ENCODE assay signal across 9 mouse cellular contexts in the genomic region with DNA sequence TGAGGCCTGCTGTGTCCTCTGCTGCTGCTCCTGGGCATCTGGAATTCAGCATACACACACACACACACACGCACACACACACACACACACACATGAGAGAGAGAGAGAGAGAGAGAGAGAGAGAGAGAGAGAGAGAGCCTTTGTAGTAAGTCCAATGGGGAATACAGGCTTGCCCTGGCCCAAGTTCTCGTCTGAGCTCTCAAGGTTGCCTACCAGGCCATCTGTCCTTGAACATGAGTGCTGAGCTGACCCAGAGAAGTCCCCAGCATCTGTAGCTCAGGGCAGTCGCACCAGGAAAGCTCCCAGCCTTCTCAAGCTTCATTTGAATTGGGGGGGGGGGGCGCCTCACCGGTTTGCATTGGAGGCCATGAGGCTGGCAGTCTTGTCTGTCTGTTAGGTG. TPM values are rescaled to one million over a fixed set of nuclear protein-coding genes. Genes with fewer than 3 reads are reported as not detected.
DNase-seq lines count a peak whose midpoint lies in the region; ATAC-seq and TF ChIP-seq lines count a peak whose summit lies in the region.
"Had no signal": no experiment of that assay in that cellular context is flagged by ENCODE, and none has a peak within 500 bp of the region (broad histone marks: within the 10 kb centered on the region; RNA-seq: fewer than 3 reads in every experiment).

No protein-coding gene starts in this region.

- H3K9me3 ChIP-seq in hindbrain, embryonic 12.5 days (replicated peaks) = no peaks in the 10 kb centered on the region
- H3K9me3 ChIP-seq in hindbrain, postnatal 0 days (ENCODE audit: low read length) = no peaks in the 10 kb centered on the region
- no peaks in the 10 kb centered on the region for H3K9me3 ChIP-seq in neural tube, embryonic 13.5 days
- no peaks in the 10 kb centered on the region for H3K9me3 ChIP-seq in neural tube, embryonic 15.5 days (replicated peaks)
- no peaks in the 10 kb centered on the region for H3K9me3 ChIP-seq in liver, postnatal 0 days (ENCODE audit: low read length)

- H3K4me3 ChIP-seq in hindbrain, embryonic 12.5 days = no peak overlapping the region
- no peak overlapping the region for H3K4me3 ChIP-seq in hindbrain, postnatal 0 days (ENCODE audit: low read length)
- H3K4me3 ChIP-seq in neural tube, embryonic 13.5 days = no peak overlapping the region
- no peak overlapping the region for H3K4me3 ChIP-seq in neural tube, embryonic 15.5 days (replicated peaks)
- H3K4me3 ChIP-seq in liver, postnatal 0 days (ENCODE audit: low read depth, low read length) = no peak overlapping the region

- 0 out of 2 replicates have a peak overlapping the region, but pooled peaks have one; percentile 13 for H3K9ac ChIP-seq in hindbrain, embryonic 12.5 days
- H3K9ac ChIP-seq in hindbrain, postnatal 0 days (replicated peaks; ENCODE audit: low read length) = no peak overlapping the region
- no peak overlapping the region for H3K9ac ChIP-seq in neural tube, embryonic 13.5 days
- H3K9ac ChIP-seq in neural tube, embryonic 15.5 days (replicated peaks) = no peak overlapping the region
- peak overlapping the region; percentile 34 for H3K9ac ChIP-seq in liver, postnatal 0 days (replicated peaks)
- H3K9ac ChIP-seq: forebrain, postnatal 0 days had no signal

- 82% methylated on average over 5 of the region's 5 CpGs for WGBS in hindbrain, embryonic 12.5 days
- WGBS in hindbrain, postnatal 0 days = 70% methylated on average over 5 of the region's 5 CpGs
- WGBS in neural tube, embryonic 13.5 days = 75% methylated on average over 4 of the region's 5 CpGs
- 72% methylated on average over 5 of the region's 5 CpGs for WGBS in neural tube, embryonic 15.5 days
- 37% methylated on average over 5 of the region's 5 CpGs for WGBS in liver, postnatal 0 days (ENCODE audit: insufficient replicate concordance)

- ATAC-seq in hindbrain, embryonic 12.5 days (ENCODE audit: low FRiP score) = no peak
- ATAC-seq in hindbrain, postnatal 0 days = no peak
- ATAC-seq in neural tube, embryonic 13.5 days (ENCODE audit: low read depth) = no peak
- ATAC-seq in neural tube, embryonic 15.5 days (ENCODE audit: low FRiP score) = no peak
- ATAC-seq in liver, postnatal 0 days = no peak
- ATAC-seq: forebrain, postnatal 0 days had no signal

- peaks cover 24% of the 10 kb centered on the region for H3K4me1 ChIP-seq in hindbrain, embryonic 12.5 days
- no peaks in the 10 kb centered on the region; the same call in 1 of the 2 replicates for H3K4me1 ChIP-seq in hindbrain, postnatal 0 days (ENCODE audit: insufficient read depth, low read length)
- H3K4me1 ChIP-seq in neural tube, embryonic 13.5 days (replicated peaks) = peaks cover 34% of the 10 kb centered on the region
- H3K4me1 ChIP-seq in neural tube, embryonic 15.5 days = peaks cover 22% of the 10 kb centered on the region
- H3K4me1 ChIP-seq in liver, postnatal 0 days (ENCODE audit: insufficient read depth) = peaks cover 38% of the 10 kb centered on the region

- peaks cover 39% of the 10 kb centered on the region for H3K36me3 ChIP-seq in hindbrain, embryonic 12.5 days
- peaks cover 13% of the 10 kb centered on the region; the same call in 1 of the 2 replicates for H3K36me3 ChIP-seq in hindbrain, postnatal 0 days (ENCODE audit: insufficient read depth, low read length)
- H3K36me3 ChIP-seq in neural tube, embryonic 13.5 days = peaks cover 42% of the 10 kb centered on the region
- H3K36me3 ChIP-seq in neural tube, embryonic 15.5 days = peaks cover 37% of the 10 kb centered on the region
- peaks cover 38% of the 10 kb centered on the region for H3K36me3 ChIP-seq in liver, postnatal 0 days (replicated peaks; ENCODE audit: insufficient read depth, low read length)

- H3K27me3 ChIP-seq in hindbrain, embryonic 12.5 days = no peaks in the 10 kb centered on the region
- H3K27me3 ChIP-seq in hindbrain, postnatal 0 days (ENCODE audit: insufficient read depth, low read length) = no peaks in the 10 kb centered on the region
- H3K27me3 ChIP-seq in neural tube, embryonic 13.5 days = no peaks in the 10 kb centered on the region
- no peaks in the 10 kb centered on the region for H3K27me3 ChIP-seq in neural tube, embryonic 15.5 days (replicated peaks)
- no peaks in the 10 kb centered on the region for H3K27me3 ChIP-seq in liver, postnatal 0 days (ENCODE audit: insufficient read depth, low read length)

- DNase-seq in adrenal gland, adult 2 months = peak; percentile 74
- DNase-seq in adrenal gland, postnatal 4 days (ENCODE audit: low spot score in 2 of 2) = no peak
- DNase-seq in hindbrain, postnatal 0 days (ENCODE audit: low spot score) = no peak
- no peak for DNase-seq in liver, postnatal 0 days
- DNase-seq in right cerebral cortex, postnatal 36 days (ENCODE audit: low spot score in 2 of 2) = no peak
- DNase-seq: forebrain, postnatal 0 days had no signal

- no peak overlapping the region for H3K4me2 ChIP-seq in hindbrain, embryonic 12.5 days (replicated peaks)
- H3K4me2 ChIP-seq in hindbrain, postnatal 0 days (ENCODE audit: low read depth, low read length) = no peak overlapping the region
- H3K4me2 ChIP-seq in neural tube, embryonic 13.5 days = no peak overlapping the region
- H3K4me2 ChIP-seq in neural tube, embryonic 15.5 days = no peak overlapping the region
- H3K4me2 ChIP-seq in liver, postnatal 0 days (ENCODE audit: low read depth, low read length) = peak overlapping the region; percentile 54

- no peak for TF ChIP-seq CTCF in hindbrain, postnatal 0 days (IDR thresholded peaks at IDR 0.05; ENCODE audit: low read depth)
- TF ChIP-seq CTCF in liver, postnatal 0 days (IDR thresholded peaks at IDR 0.05; ENCODE audit: low read depth) = no peak

- H3K27ac ChIP-seq in hindbrain, embryonic 12.5 days = no peak overlapping the region
- no peak overlapping the region for H3K27ac ChIP-seq in hindbrain, postnatal 0 days
- H3K27ac ChIP-seq in neural tube, embryonic 13.5 days (replicated peaks) = peak overlapping the region; percentile 28; the same call in 1 of the 2 replicates
- H3K27ac ChIP-seq in neural tube, embryonic 15.5 days (replicated peaks) = no peak overlapping the region
- H3K27ac ChIP-seq in liver, postnatal 0 days (ENCODE audit: low read depth) = peak overlapping the region; percentile 85

- TF ChIP-seq EP300 in liver, postnatal 0 days (IDR thresholded peaks at IDR 0.05; ENCODE audit: low read depth) = no peak

RNA-seq across cellular contexts. Expression of a gene that starts 9.9 kb away (rescaled TPM):
- 10 to 100 TPM; 35.5 to 40.9 TPM for total RNA-seq in adrenal gland, adult 2 months (2021)
- 37.7 and 40.5 TPM in 2 replicates for polyA plus RNA-seq in adrenal gland, adult 2 months (2012; rRNA removed)
- 10 to 100 TPM; 56.2 to 59.5 TPM for total RNA-seq in adrenal gland, postnatal 4 days (2021)
- 47.2 and 57.1 TPM in 2 replicates for polyA plus RNA-seq in hindbrain, embryonic 12.5 days (2016; fragmentation: Nextera tagmentation; extraction: Ambion mirVana)
- 41.2 and 43.5 TPM in 2 replicates for total RNA-seq in hindbrain, postnatal 0 days (2014; rRNA removed)
- polyA plus RNA-seq in hindbrain, postnatal 0 days (2015; fragmentation: Nextera tagmentation; extraction: Ambion mirVana) = 34.4 and 36.4 TPM in 2 replicates
- polyA plus RNA-seq in neural tube, embryonic 13.5 days (2015; fragmentation: Nextera tagmentation; extraction: Ambion mirVana) = 47.5 and 52.1 TPM in 2 replicates
- 47.7 and 53.4 TPM in 2 replicates for polyA plus RNA-seq in neural tube, embryonic 15.5 days (2015; fragmentation: Nextera tagmentation; extraction: Ambion mirVana)
- 10.5 and 11.1 TPM in 2 replicates for polyA plus RNA-seq in liver, postnatal 0 days (2015; fragmentation: Nextera tagmentation; extraction: Ambion mirVana)

RNA-seq across cellular contexts. Expression of a gene that starts 10.7 kb away (rescaled TPM):
- total RNA-seq in adrenal gland, adult 2 months (2021) = 10 to 100 TPM; 78.4 to 92.4 TPM
- polyA plus RNA-seq in adrenal gland, adult 2 months (2012; rRNA removed) = 51.1 and 51.8 TPM in 2 replicates
- 100 to 1,000 TPM; 105 to 111 TPM for total RNA-seq in adrenal gland, postnatal 4 days (2021)
- polyA plus RNA-seq in hindbrain, embryonic 12.5 days (2016; fragmentation: Nextera tagmentation; extraction: Ambion mirVana) = 80.2 and 81.9 TPM in 2 replicates
- 44.7 and 55.1 TPM in 2 replicates for total RNA-seq in hindbrain, postnatal 0 days (2014; rRNA removed)
- 30.7 and 31.4 TPM in 2 replicates for polyA plus RNA-seq in hindbrain, postnatal 0 days (2015; fragmentation: Nextera tagmentation; extraction: Ambion mirVana)
- polyA plus RNA-seq in neural tube, embryonic 13.5 days (2015; fragmentation: Nextera tagmentation; extraction: Ambion mirVana) = 50.3 and 52.0 TPM in 2 replicates
- polyA plus RNA-seq in neural tube, embryonic 15.5 days (2015; fragmentation: Nextera tagmentation; extraction: Ambion mirVana) = 30.3 and 41.1 TPM in 2 replicates
- 26.7 TPM in 2 replicates for polyA plus RNA-seq in liver, postnatal 0 days (2015; fragmentation: Nextera tagmentation; extraction: Ambion mirVana)

RNA-seq across cellular contexts. Expression of a gene that starts 38.1 kb away (rescaled TPM):
- total RNA-seq in adrenal gland, adult 2 months (2021) = 10 to 100 TPM; 23.1 to 36.6 TPM
- polyA plus RNA-seq in adrenal gland, adult 2 months (2012; rRNA removed) = 29.7 and 30.6 TPM in 2 replicates
- total RNA-seq in adrenal gland, postnatal 4 days (2021) = 10 to 100 TPM; 88.4 to 91.9 TPM
- 165 TPM in 2 replicates for polyA plus RNA-seq in hindbrain, embryonic 12.5 days (2016; fragmentation: Nextera tagmentation; extraction: Ambion mirVana)
- 250 and 316 TPM in 2 replicates for total RNA-seq in hindbrain, postnatal 0 days (2014; rRNA removed)
- 354 and 366 TPM in 2 replicates for polyA plus RNA-seq in hindbrain, postnatal 0 days (2015; fragmentation: Nextera tagmentation; extraction: Ambion mirVana)
- polyA plus RNA-seq in neural tube, embryonic 13.5 days (2015; fragmentation: Nextera tagmentation; extraction: Ambion mirVana) = 243 and 266 TPM in 2 replicates
- 254 and 302 TPM in 2 replicates for polyA plus RNA-seq in neural tube, embryonic 15.5 days (2015; fragmentation: Nextera tagmentation; extraction: Ambion mirVana)
- 31.2 and 32.5 TPM in 2 replicates for polyA plus RNA-seq in liver, postnatal 0 days (2015; fragmentation: Nextera tagmentation; extraction: Ambion mirVana)

Comparison
In these comparisons a context has a peak if more than half of its experiments do, and no peak if none do; other contexts are left out.
1. H3K27ac ChIP-seq: peak in neural tube, embryonic 13.5 days (single experiment) and liver, postnatal 0 days (single experiment); none in hindbrain, embryonic 12.5 days (single experiment), hindbrain, postnatal 0 days (single experiment) and neural tube, embryonic 15.5 days (single experiment).
2. H3K9ac ChIP-seq: peak in hindbrain, embryonic 12.5 days (single experiment) and liver, postnatal 0 days (single experiment); none in hindbrain, postnatal 0 days (single experiment), neural tube, embryonic 13.5 days (single experiment) and neural tube, embryonic 15.5 days (single experiment).